Mouse (Mus musculus) limb, embryonic 14.5 days (tissue): Measurements from ENCODE around the gene Rab28. TPM values are rescaled to one million over a fixed set of nuclear protein-coding genes. Genes with fewer than 3 reads are reported as not detected.
A peak's percentile ranks its signal among the peaks of the same experiment; 100 is the strongest.
"Not testable (repeated sequence)": the region's sequence is repeated elsewhere in the genome, so short reads cannot be mapped to it uniquely, and the experiment has no call there.

Experiments
- ATAC-seq: fragments of 200-750 bp; cut with Nextera tagmentation; 2 replicates; pipeline ENCODE4 v1.8.0; 2017; ENCODE audit warnings: low read depth, moderate number of reproducible peaks, moderate TSS enrichment; ENCODE audit not compliant: low FRiP score
- DNase-seq: peaks from one replicate; pipeline ENCODE4 v3.0.0-alpha.2; 2015; ENCODE audit warnings: low spot score
- H3K27ac ChIP-seq: fragments of 300-500 bp; sonication (generic); replicated peaks from 2 replicates; pipeline ENCODE4 v1.5.1; 2014; ENCODE audit warnings: low read depth, mild to moderate bottlenecking, low read length, moderate library complexity, mixed read lengths
- H3K27me3 ChIP-seq: fragments of 300-500 bp; sonication (generic); 2 replicates; pipeline ENCODE4 v1.6.1; 2014; ENCODE audit warnings: low read length, mixed read lengths; ENCODE audit not compliant: control insufficient read depth, insufficient read depth
- H3K36me3 ChIP-seq: fragments of 300-500 bp; sonication (generic); 2 replicates; pipeline ENCODE4 v1.6.1; 2014; ENCODE audit warnings: mild to moderate bottlenecking, low read length, moderate library complexity, mixed read lengths; ENCODE audit not compliant: control insufficient read depth, insufficient read depth
- H3K4me1 ChIP-seq: fragments of 300-500 bp; sonication (generic); 2 replicates; pipeline ENCODE4 v1.6.1; 2014; ENCODE audit warnings: antibody characterized with exemption, low read length, mixed read lengths; ENCODE audit not compliant: control insufficient read depth, insufficient read depth
- H3K4me2 ChIP-seq: fragments of 300-500 bp; sonication (generic); replicated peaks from 2 replicates; pipeline ENCODE4 v1.6.1; 2014; ENCODE audit warnings: low read depth, mild to moderate bottlenecking, low read length, moderate library complexity; ENCODE audit not compliant: severe bottlenecking
- H3K4me3 ChIP-seq: fragments of 300-500 bp; sonication (generic); replicated peaks from 2 replicates; pipeline ENCODE4 v1.5.1; 2014; ENCODE audit warnings: low read length
- H3K9ac ChIP-seq: fragments of 300-500 bp; sonication (generic); 2 replicates; pipeline ENCODE4 v1.6.1; 2014; ENCODE audit warnings: mild to moderate bottlenecking, low read depth, low read length, moderate library complexity; ENCODE audit not compliant: severe bottlenecking
- H3K9me3 ChIP-seq: fragments of 300-500 bp; sonication (generic); 2 replicates; pipeline ENCODE4 v1.6.1; 2016; ENCODE audit warnings: low read length; ENCODE audit not compliant: control insufficient read depth
- POLR2A ChIP-seq: fragments of 200-500 bp; IDR thresholded peaks from 2 replicates; pipeline ENCODE4 v1.8.0; 2012; ENCODE audit warnings: inconsistent platforms, mild to moderate bottlenecking, moderate library complexity, borderline replicate concordance; ENCODE audit not compliant: insufficient read depth, insufficient read length; ENCODE audit errors: extremely low read depth
- WGBS: fragments of 180-500 bp; shearing (Covaris S2); extraction: QIAGEN DNeasy Blood & Tissue Kit; methylation state at CpG from one replicate; pipeline ENCODE4 v1.1.7; 2014; 5-methylcytosine and 5-hydroxymethylcytosine counted together
- polyA plus RNA-seq, 2 experiments: library from polyadenylated mRNA; depleted of rRNA in 1 of 2; stranded (reverse) in 1 of 2; unstranded in 1 of 2; fragments of >200 nt; fragmentation: Nextera tagmentation in 1 of 2; extraction: Ambion mirVana in 1 of 2; gene quantifications; 2 replicates each; pipeline versions ENCODE4 v1.2.1 to v1.2.3; 2012 to 2014

Gene Rab28
- polyA plus RNA-seq, 2 experiments: 63.0 to 87.0 TPM

DNA sequence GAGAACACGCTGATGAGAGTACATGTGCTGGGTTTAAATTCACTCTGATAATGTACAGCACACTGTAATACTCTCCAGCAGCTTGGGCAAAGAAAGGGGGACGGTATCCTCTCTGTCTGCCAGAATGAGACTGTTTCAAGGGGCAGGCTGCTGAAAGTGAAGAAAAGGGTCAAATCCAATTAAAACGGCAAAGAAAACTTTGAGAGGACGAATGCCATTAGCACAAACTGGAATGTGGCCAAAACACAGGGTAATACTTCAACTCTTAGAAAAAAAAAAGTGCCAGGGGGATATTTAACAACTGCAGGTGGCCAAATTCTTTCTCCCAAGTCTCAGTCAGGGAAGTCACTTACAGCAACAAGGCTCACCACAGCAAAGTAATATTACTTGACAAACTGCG, 29.1 kb upstream of the Rab28 start:
- Histone ChIP-seq H3K4me3 (no peak overlapping the region), H3K9me3 (no peaks in the 10 kb centered on the region), H3K4me2 (no peak overlapping the region), H3K36me3 (no peaks in the 10 kb centered on the region), H3K27ac (no peak overlapping the region), H3K27me3 (peaks cover 21% of the 10 kb centered on the region), H3K4me1 (peaks cover 8% of the 10 kb centered on the region; the same call in 1 of the 2 replicates), H3K9ac (no peak overlapping the region)
- DNase-seq (no peak), ATAC-seq (no peak)
- no peak for TF ChIP-seq POLR2A
- WGBS: 25% methylated on average over 5 of the region's 5 CpGs

DNA sequence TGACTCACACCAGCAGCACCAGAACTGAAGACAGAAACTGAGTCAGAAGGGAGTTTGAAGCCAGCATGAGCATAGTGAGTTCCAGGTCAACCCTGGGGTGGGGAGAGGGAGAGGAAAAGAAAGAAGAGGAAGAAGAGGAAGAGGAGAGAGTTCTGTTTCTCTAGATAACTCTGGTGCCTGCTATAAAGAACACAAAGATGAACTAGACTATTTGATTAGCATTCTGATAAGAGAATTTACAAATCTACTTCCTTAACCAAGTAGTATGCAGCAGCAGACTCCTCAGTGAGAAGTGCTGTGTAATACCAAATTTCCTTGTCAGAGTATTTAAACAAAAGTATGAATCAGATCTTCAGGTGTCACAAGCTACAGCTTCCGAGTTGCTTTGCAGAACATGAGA, 19.1 kb upstream of the Rab28 start:
- Histone ChIP-seq H3K27ac (no peak overlapping the region), H3K36me3 (no peaks in the 10 kb centered on the region), H3K27me3 (no peaks in the 10 kb centered on the region), H3K4me3 (no peak overlapping the region), H3K9me3 (no peaks in the 10 kb centered on the region), H3K9ac (no peak overlapping the region), H3K4me1 (no peaks in the 10 kb centered on the region), H3K4me2 (no peak overlapping the region)
- DNase-seq (no peak), ATAC-seq (no peak)
- WGBS: 69% methylated on average over 1 of the region's 1 CpGs
- no peak for TF ChIP-seq POLR2A

DNA sequence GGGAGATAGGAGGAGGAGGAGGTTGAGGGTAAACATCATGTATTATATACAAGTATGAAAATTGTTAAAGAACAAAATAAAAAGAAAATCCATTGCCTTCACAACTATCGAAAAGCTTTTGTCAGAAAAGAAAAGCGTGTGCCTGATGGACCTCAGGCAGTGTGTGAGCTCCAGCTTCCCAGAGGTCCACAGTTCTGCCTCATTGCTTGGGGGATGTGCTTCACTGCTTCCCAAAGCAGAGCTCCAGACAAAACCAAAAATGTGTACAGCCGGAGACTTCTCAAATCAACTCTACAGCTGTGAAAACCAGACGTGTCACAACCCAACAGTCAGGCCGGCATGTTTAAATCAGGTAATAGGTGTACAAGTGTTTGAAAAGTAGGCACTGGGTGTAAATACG, 17.6 kb upstream of the Rab28 start:
- Histone ChIP-seq H3K4me3 (no peak overlapping the region), H3K27me3 (no peaks in the 10 kb centered on the region), H3K4me2 (no peak overlapping the region), H3K27ac (no peak overlapping the region), H3K9me3 (no peaks in the 10 kb centered on the region), H3K36me3 (no peaks in the 10 kb centered on the region), H3K4me1 (no peaks in the 10 kb centered on the region), H3K9ac (no peak overlapping the region)
- no peak for DNase-seq
- no peak for ATAC-seq
- 66% methylated on average over 6 of the region's 6 CpGs for whole genome bisulfite sequencing
- no peak for TF ChIP-seq POLR2A

DNA sequence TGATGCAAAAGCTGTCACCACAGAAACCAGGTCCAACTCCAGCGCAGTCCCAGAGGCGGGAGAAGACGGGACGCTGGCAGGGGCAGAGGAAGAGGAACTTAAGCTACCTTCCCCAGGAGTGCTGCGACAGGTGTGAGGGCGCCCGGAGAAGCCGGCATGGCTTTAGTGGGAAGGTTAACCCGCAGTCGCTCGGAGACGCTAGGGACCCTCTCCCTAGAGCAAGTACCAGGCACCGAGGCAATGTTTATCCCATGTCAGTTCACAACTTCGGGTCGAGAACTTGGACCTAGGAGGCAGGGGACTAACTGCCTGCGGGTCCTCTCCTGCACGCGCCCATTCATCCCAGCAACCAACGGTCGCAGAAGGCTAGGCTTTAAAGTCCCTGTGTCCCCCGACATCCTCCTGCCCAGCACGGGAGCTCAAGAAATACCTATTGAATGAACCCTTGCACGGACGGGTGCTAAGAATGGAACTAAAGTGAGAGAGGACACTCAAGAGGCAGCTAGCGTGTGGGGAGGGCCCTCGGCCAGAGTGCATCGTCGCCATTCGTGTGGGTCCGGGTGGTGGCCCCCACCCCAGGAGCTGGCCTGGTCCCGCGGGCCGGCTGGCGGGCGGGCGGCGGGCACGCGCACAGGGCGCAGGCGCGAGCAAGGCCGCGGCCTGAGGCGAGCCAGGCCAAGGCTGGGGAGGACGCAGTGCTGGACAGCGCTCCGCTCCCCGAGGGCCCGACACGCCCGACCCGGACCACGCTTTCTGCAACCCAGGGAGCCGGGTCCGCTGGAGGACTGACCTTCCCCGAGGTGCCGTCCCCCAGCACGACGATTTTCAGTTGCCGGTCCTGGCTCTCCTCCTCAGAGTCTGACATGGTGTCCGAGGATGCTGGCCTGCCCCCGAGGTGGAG, 592 bp downstream of the Rab28 start:
- Histone ChIP-seq H3K9me3 (no peaks in the 10 kb centered on the region), H3K4me3 (peak overlapping the region; percentile 85), H3K4me1 (0 out of 2 replicates have a peak, but pooled peaks cover 3% of the 10 kb centered on the region), H3K27me3 (no peaks in the 10 kb centered on the region), H3K27ac (peak overlapping the region; percentile 81), H3K4me2 (peak overlapping the region; percentile 75), H3K36me3 (no peaks in the 10 kb centered on the region), H3K9ac (peak overlapping the region; percentile 82)
- under 1% methylated on average over 49 of the region's 63 CpGs for WGBS
- DNase-seq: peak; percentile 48
- ATAC-seq: peak; percentile 78
- no peak for TF ChIP-seq POLR2A

DNA sequence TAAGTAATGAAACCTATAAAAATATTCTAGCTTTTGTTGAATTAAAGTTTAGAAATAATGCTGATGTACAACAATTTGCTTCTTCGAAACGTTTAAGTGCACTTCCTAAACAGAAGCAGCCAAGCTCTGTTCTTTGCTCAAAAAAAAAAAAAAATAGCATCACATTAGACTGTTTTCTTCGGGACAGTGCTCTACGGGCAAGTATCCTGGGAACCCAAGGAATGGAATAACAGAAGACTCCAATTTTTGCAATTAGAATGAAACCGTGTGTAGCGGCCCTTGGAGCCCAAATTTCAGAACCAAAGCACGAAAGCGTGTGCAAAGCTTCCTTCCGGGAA, 1.2 kb downstream of the Rab28 start:
- Histone ChIP-seq H3K4me3 (peak overlapping the region; percentile 85), H3K4me1 (0 out of 2 replicates have a peak, but pooled peaks cover 3% of the 10 kb centered on the region), H3K27me3 (no peaks in the 10 kb centered on the region), H3K4me2 (peak overlapping the region; percentile 75), H3K9me3 (no peaks in the 10 kb centered on the region), H3K36me3 (no peaks in the 10 kb centered on the region), H3K9ac (peak overlapping the region; percentile 82), H3K27ac (peak overlapping the region; percentile 81; the same call in 1 of the 2 replicates)
- no peak for ATAC-seq
- TF ChIP-seq POLR2A: no peak
- no peak for DNase-seq
- 8% methylated on average over 9 of the region's 9 CpGs for WGBS

DNA sequence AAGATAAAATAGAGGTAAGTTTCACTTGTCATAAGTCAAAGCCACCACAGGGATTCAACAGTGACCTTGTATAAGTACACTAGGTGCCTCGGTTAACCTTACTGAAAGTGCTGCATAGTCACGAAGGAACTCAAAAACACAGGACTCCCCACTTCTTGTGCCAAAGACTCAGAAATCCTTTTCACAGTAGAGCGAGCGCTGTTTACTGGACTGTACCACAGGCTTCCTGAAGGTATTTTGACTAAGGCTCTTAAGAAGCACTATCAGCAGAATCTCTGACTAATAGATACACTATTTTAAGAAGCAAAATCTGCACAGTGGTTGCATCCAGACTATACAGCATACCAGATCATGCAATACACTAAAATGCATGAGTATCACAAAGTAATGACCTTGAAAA, 6.9 kb downstream of the Rab28 start:
- H3K9ac ChIP-seq, H3K4me2 ChIP-seq, ATAC-seq, H3K9me3 ChIP-seq, H3K4me1 ChIP-seq, H3K27me3 ChIP-seq, H3K27ac ChIP-seq, H3K36me3 ChIP-seq, DNase-seq, H3K4me3 ChIP-seq: not testable (repeated sequence)
- WGBS: 82% methylated on average over 4 of the region's 4 CpGs
